Mouse (Mus musculus) stomach, embryonic 16.5 days (tissue): ENCODE data around the gene Boc. TPM values are rescaled to one million over a fixed set of nuclear protein-coding genes. Genes with fewer than 3 reads are reported as not detected.

Experiments used
- ATAC-seq: fragments of 200-750 bp; cut with Nextera tagmentation; 2 replicates; pipeline ENCODE4 v1.8.0; 2017; ENCODE audit warnings: moderate number of reproducible peaks, moderate TSS enrichment; ENCODE audit not compliant: insufficient read depth, low FRiP score
- H3K27ac ChIP-seq: fragments of 300-500 bp; sonication (generic); 2 replicates; pipeline ENCODE4 v1.5.1; 2014; ENCODE audit warnings: low read length
- H3K27me3 ChIP-seq: fragments of 300-500 bp; sonication (generic); 2 replicates; pipeline ENCODE4 v1.6.1; 2014; ENCODE audit warnings: low read length, control low read depth, mixed read lengths; ENCODE audit not compliant: control insufficient read depth, insufficient read depth
- H3K36me3 ChIP-seq: fragments of 300-500 bp; sonication (generic); 2 replicates; pipeline ENCODE4 v1.6.1; 2014; ENCODE audit warnings: low read length; ENCODE audit not compliant: control insufficient read depth, insufficient read depth
- H3K4me1 ChIP-seq: fragments of 300-500 bp; sonication (generic); 2 replicates; pipeline ENCODE4 v1.6.1; 2014; ENCODE audit warnings: low read length, control low read depth, mixed read lengths; ENCODE audit not compliant: control insufficient read depth, insufficient read depth
- H3K4me2 ChIP-seq: fragments of 300-500 bp; sonication (generic); 2 replicates; pipeline ENCODE4 v1.6.1; 2014; ENCODE audit warnings: low read depth, low read length, mixed read lengths
- H3K4me3 ChIP-seq: fragments of 300-500 bp; sonication (generic); replicated peaks from 2 replicates; pipeline ENCODE4 v1.5.1; 2014; ENCODE audit warnings: mild to moderate bottlenecking, low read length
- H3K9ac ChIP-seq: fragments of 300-500 bp; sonication (generic); 2 replicates; pipeline ENCODE4 v1.6.1; 2014; ENCODE audit warnings: low read length
- H3K9me3 ChIP-seq: fragments of 300-500 bp; sonication (generic); replicated peaks from 2 replicates; pipeline ENCODE4 v1.6.1; 2016; ENCODE audit warnings: low read length, control low read depth; ENCODE audit not compliant: control insufficient read depth
- WGBS: fragments of 180-500 bp; shearing (Covaris S2); extraction: QIAGEN DNeasy Blood & Tissue Kit; methylation state at CpG from one replicate; pipeline ENCODE4 v1.1.7; 2014; 5-methylcytosine and 5-hydroxymethylcytosine counted together
- polyA plus RNA-seq: library from polyadenylated mRNA; unstranded; fragments of >200 nt; fragmentation: Nextera tagmentation; extraction: Ambion mirVana; gene quantifications from 2 replicates; pipeline ENCODE4 v1.2.1, GENCODE M21; 2015

Gene Boc
- polyA plus RNA-seq, 1 experiment from 2014 or later: 16.9 TPM

DNA sequence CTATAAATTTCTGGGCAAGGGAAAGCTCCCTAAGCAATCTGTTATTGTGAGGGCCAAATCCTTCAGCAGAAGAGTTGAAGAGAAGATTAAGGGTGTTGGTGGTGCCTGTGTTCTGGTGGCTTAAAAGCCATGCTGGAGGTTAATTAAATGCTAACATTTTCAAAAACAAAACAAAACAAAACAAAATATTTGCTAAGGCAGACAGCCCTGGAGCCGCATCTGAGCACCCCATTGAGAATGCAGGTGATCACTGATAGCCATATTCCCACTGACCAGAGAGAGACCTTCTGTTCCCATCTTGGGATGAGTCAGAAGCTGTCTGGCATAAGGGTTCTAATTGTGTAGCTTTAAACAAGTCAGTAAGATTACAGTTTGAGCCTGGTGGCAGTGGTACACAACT is 19.9 kb upstream of the Boc start:
- no peaks in the 10 kb centered on the region for H3K36me3 ChIP-seq
- no peak overlapping the region for H3K4me3 ChIP-seq
- H3K4me2 ChIP-seq: no peak overlapping the region
- no peaks in the 10 kb centered on the region for H3K27me3 ChIP-seq
- 79% methylated on average over 1 of the region's 1 CpGs for WGBS
- H3K9ac ChIP-seq: no peak overlapping the region
- ATAC-seq: no peak
- no peak overlapping the region for H3K27ac ChIP-seq
- H3K9me3 ChIP-seq: no peaks in the 10 kb centered on the region
- peaks cover 8% of the 10 kb centered on the region for H3K4me1 ChIP-seq

- no peak overlapping the region for H3K9ac ChIP-seq
- 0 out of 2 replicates have a peak, but pooled peaks cover 9% of the 10 kb centered on the region for H3K4me1 ChIP-seq
- no peaks in the 10 kb centered on the region for H3K9me3 ChIP-seq
- H3K36me3 ChIP-seq: no peaks in the 10 kb centered on the region
- H3K4me2 ChIP-seq: no peak overlapping the region
- no peak for ATAC-seq
- no peak overlapping the region for H3K27ac ChIP-seq
- H3K4me3 ChIP-seq: no peak overlapping the region
- H3K27me3 ChIP-seq: no peaks in the 10 kb centered on the region
Measured at GRCm38 (mm10) chr16:44568056-44568455, 9.4 kb upstream of the Boc start.

- H3K27me3 ChIP-seq: no peaks in the 10 kb centered on the region
- H3K9me3 ChIP-seq: no peaks in the 10 kb centered on the region
- 0 out of 2 replicates have a peak, but pooled peaks cover 9% of the 10 kb centered on the region for H3K4me1 ChIP-seq
- H3K4me2 ChIP-seq: peak overlapping the region; percentile 14; the same call in 1 of the 2 replicates
- WGBS: 47% methylated on average over 22 of the region's 22 CpGs
- H3K36me3 ChIP-seq: no peaks in the 10 kb centered on the region
- H3K9ac ChIP-seq: 0 out of 2 replicates have a peak overlapping the region, but pooled peaks have one; percentile 11
- H3K4me3 ChIP-seq: 0 out of 2 replicates have a peak overlapping the region, but pooled peaks have one; percentile 1
- no peak for ATAC-seq
- no peak overlapping the region for H3K27ac ChIP-seq
Measured at GRCm38 (mm10) chr16:44565328-44566210, 6.9 kb upstream of the Boc start.

GRCm38 (mm10) chr16:44564359-44564758 is 5.7 kb upstream of the Boc start:
- no peak overlapping the region for H3K9ac ChIP-seq
- no peaks in the 10 kb centered on the region for H3K9me3 ChIP-seq
- no peaks in the 10 kb centered on the region for H3K36me3 ChIP-seq
- no peak overlapping the region for H3K4me3 ChIP-seq
- H3K4me1 ChIP-seq: 0 out of 2 replicates have a peak, but pooled peaks cover 9% of the 10 kb centered on the region
- no peak overlapping the region for H3K27ac ChIP-seq
- WGBS: 55% methylated on average over 8 of the region's 8 CpGs
- H3K4me2 ChIP-seq: no peak overlapping the region
- no peaks in the 10 kb centered on the region for H3K27me3 ChIP-seq
- ATAC-seq: no peak

DNA sequence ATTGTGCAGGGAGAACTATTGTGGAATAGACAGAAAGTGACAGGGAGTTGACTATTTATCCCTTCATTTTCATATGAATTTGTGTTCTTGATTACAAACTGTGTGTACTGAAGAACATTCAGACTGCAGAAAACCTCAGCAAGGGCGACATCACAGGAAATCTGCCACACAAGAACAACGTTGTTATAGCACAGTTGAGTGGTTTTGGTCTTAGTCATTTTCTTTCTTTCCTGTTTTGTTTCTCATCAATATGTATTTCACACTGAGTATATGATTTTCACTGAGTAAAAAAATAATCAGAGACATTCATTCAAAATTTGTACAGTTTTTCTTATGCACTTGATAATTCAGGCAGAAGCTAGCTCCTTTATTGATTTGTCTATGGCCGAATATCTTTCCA is 3.4 kb upstream of the Boc start:
- WGBS: 79% methylated on average over 3 of the region's 3 CpGs
- H3K9ac ChIP-seq: no peak overlapping the region
- no peaks in the 10 kb centered on the region for H3K9me3 ChIP-seq
- no peak overlapping the region for H3K4me3 ChIP-seq
- no peak for ATAC-seq
- 0 out of 2 replicates have a peak, but pooled peaks cover 10% of the 10 kb centered on the region for H3K4me1 ChIP-seq
- H3K4me2 ChIP-seq: no peak overlapping the region
- H3K27me3 ChIP-seq: no peaks in the 10 kb centered on the region
- no peaks in the 10 kb centered on the region for H3K36me3 ChIP-seq
- H3K27ac ChIP-seq: no peak overlapping the region

DNA sequence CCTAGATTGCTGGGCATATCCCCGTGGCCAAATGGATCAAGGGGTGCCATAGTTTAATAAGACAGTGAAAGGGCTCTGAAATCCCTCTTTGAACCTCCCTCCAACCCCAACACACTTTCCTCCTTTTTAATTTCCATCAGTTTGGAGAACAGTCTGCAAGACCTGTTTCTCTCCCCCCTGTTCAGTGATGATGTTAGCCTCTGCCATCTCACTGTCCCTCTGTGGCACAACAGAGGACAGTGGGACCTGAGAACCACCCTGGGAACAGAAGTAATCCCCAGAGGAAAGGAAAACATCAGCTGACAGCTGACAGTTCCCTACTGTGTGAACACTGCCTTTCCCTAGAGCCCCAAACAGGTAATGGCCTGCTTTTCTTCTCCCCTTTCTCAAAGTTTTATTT is 1.5 kb upstream of the Boc start:
- Histone ChIP-seq H3K9ac (no peak overlapping the region), H3K4me2 (no peak overlapping the region), H3K27me3 (no peaks in the 10 kb centered on the region), H3K27ac (no peak overlapping the region), H3K9me3 (no peaks in the 10 kb centered on the region), H3K4me3 (no peak overlapping the region), H3K4me1 (peaks cover 8% of the 10 kb centered on the region; the same call in 1 of the 2 replicates), H3K36me3 (no peaks in the 10 kb centered on the region)
- ATAC-seq: no peak
- WGBS: 46% methylated on average over 1 of the region's 1 CpGs

GRCm38 (mm10) chr16:44559330-44559695 is 616 bp upstream of the Boc start:
- peaks cover 8% of the 10 kb centered on the region; the same call in 1 of the 2 replicates for H3K4me1 ChIP-seq
- H3K4me2 ChIP-seq: peak overlapping the region; percentile 63
- H3K9ac ChIP-seq: peak overlapping the region; percentile 95
- H3K9me3 ChIP-seq: no peaks in the 10 kb centered on the region
- ATAC-seq: no peak
- no peaks in the 10 kb centered on the region for H3K36me3 ChIP-seq
- 15% methylated on average over 5 of the region's 5 CpGs for WGBS
- H3K27me3 ChIP-seq: no peaks in the 10 kb centered on the region
- no peak overlapping the region for H3K27ac ChIP-seq
- H3K4me3 ChIP-seq: peak overlapping the region; percentile 73

DNA sequence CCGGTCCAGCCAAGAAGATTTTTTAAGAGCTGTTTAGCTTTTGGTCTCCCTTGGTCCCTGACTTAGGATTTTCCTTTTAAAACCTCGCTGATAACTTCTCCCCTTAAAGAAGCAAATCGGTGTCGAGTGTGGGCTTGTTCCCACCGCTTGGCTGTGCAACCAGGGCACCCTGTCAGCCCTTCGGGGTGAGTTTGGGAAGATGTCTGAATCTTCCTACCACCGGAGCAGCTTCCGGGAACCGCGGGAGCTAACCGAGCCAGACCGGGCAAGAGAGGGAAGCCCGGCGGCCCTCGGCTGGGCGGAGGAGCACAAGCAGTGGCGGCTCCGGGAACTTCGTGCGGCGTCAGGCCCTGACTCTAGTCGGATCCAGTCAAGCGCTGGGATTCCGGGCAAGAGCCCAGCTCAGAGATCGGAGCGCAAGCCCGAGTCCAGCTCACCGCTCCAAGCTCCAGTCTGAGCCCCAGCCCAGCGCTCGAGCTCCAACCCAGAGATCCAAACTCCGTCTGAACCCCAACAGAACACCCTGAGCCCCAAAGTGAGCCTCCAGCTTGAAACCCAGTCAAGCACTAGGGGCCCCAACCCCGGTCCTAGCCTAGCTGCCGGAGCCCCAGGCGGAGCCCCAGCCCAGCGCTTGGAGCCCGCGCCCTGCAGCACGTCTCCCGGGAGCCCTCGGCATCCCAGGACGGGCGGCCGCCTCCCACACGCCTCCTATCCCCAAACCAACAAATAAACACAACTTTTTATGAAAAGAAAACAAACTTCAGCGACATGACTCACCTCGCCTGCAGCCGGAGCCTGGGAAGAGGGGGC is 831 bp downstream of the Boc start:
- peak overlapping the region; percentile 92 for H3K27ac ChIP-seq
- no peaks in the 10 kb centered on the region for H3K36me3 ChIP-seq
- WGBS: under 1% methylated on average over 47 of the region's 47 CpGs
- H3K27me3 ChIP-seq: no peaks in the 10 kb centered on the region
- peak overlapping the region; percentile 73 for H3K4me3 ChIP-seq
- H3K9ac ChIP-seq: peak overlapping the region; percentile 95
- H3K9me3 ChIP-seq: no peaks in the 10 kb centered on the region
- peak overlapping the region; percentile 63 for H3K4me2 ChIP-seq
- peak; percentile 85 for ATAC-seq
- peaks cover 8% of the 10 kb centered on the region; the same call in 1 of the 2 replicates for H3K4me1 ChIP-seq

DNA sequence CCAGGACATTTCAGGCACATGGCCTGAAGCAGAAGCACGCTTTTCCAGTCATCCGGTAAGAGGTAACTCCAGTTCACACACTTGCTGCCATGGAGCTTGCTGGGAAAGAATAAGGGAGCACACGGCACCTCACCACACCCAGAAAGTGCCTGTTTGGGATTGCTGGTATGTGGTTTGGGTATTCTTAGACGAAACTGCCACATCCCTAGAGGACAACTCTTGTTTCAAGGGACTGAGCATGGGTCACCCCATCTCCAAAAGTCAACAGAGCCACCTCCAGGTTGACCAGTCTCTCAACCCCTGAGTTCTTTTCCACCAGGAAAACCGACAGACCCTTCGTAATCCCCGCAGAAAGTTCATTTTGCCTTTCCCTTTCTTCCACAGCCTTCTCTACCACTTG is 1.6 kb downstream of the Boc start:
- Histone ChIP-seq H3K9ac (peak overlapping the region; percentile 95), H3K27me3 (no peaks in the 10 kb centered on the region), H3K36me3 (no peaks in the 10 kb centered on the region), H3K9me3 (no peaks in the 10 kb centered on the region), H3K4me1 (peaks cover 14% of the 10 kb centered on the region), H3K4me2 (peak overlapping the region; percentile 63), H3K4me3 (peak overlapping the region; percentile 73), H3K27ac (peak overlapping the region; percentile 92; the same call in 1 of the 2 replicates)
- ATAC-seq: no peak
- 54% methylated on average over 7 of the region's 7 CpGs for WGBS
